Mouse (Mus musculus) G1E (cell line): ENCODE data around the gene Tbx6.

Experiments used
- CTCF ChIP-seq: IDR thresholded peaks from 2 replicates; pipeline ENCODE4 v1.5.1; 2012; ENCODE audit warnings: low read depth, low read length, inconsistent platforms, mixed read lengths
- GATA1 ChIP-seq: IDR thresholded peaks from 2 replicates; pipeline ENCODE4 v1.6.1; 2012; ENCODE audit warnings: borderline replicate concordance, low read length, inconsistent platforms, mixed read lengths
- GATA2 ChIP-seq: IDR thresholded peaks from 2 replicates; pipeline ENCODE4 v1.6.1; 2012; ENCODE audit warnings: low read depth, low read length, inconsistent platforms, borderline replicate concordance
- POLR2AphosphoS5 ChIP-seq: IDR thresholded peaks from 2 replicates; pipeline ENCODE4 v1.6.1; 2012; ENCODE audit warnings: low read depth, low read length, inconsistent platforms; ENCODE audit not compliant: insufficient replicate concordance
- TAL1 ChIP-seq: conservative IDR thresholded peaks from 2 replicates; pipeline ENCODE4 v1.6.1; 2012; ENCODE audit warnings: low read depth, low read length, inconsistent platforms, mixed read lengths

DNA sequence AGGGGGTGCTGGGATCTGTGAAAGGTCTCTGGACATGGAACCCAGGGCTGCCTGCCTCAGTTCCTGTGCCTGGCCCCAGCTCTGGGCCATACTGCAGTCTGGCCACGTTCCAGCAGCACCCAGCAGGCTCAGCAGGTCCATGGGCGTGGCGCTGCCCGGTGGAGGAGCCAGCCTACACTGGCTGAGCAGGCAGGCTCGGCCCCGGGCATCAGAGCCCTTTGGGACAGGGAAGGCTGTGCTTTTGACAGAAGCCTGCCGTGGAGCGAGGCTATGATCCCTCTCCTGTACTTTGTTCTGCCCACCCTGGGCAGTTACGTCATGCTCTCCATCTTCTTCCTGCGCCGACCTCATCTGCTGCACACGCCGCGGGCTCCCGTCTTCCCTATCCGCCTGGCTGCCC lies 15.1 kb upstream of the Tbx6 start, which contains the start of gene Gdpd3:
- TF ChIP-seq CTCF, result no peak
- no peak for TF ChIP-seq POLR2AphosphoS5
- TF ChIP-seq GATA1, result no peak
- no peak for TF ChIP-seq GATA2
- TF ChIP-seq TAL1, result no peak
